Mouse (Mus musculus): ENCODE results near the gene Pou3f1. TPM values are rescaled to one million over a fixed set of nuclear protein-coding genes. Genes with fewer than 3 reads are reported as not detected.

Gene Pou3f1
- polyA plus RNA-seq, 1 experiment from 2014 or later = 0.36 TPM

DNA sequence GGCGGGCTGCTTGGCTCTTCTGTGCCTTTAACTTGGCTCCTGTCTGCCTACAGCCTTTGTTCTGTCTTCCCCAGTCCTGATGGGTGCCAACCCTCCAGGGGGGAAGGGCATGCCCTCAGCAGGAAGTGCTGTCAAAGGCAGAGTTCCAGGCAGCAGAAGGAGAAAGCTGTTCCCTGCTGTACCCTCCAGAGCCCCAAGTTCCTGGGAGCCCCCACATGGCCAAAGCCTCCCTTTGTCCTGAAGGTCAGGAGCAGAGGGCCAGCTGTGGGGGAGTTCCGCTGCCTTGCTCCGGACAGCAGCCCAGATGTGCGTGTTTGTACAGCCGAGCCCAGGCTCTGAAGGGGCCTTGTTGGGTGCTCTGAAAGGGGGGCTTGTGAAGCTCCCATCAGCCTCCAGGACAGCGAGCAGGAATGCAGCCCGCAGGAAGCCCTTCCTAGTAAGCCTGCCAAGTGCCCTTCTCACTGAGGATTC, 32.5 kb upstream of the Pou3f1 start:
- Histone ChIP-seq H3K4me3 (no peak overlapping the region), H3K9ac (no peak overlapping the region), H3K27me3 (replicated peaks) (peaks cover 6% of the 10 kb centered on the region), H3K36me3 (no peaks in the 10 kb centered on the region), H3K4me2 (no peak overlapping the region), H3K27ac (ENCODE audit: poor library complexity, severe bottlenecking) (no peak overlapping the region), H3K4me1 (replicated peaks) (peaks cover 10% of the 10 kb centered on the region), H3K9me3 (replicated peaks) (no peaks in the 10 kb centered on the region)
- WGBS = 31% methylated on average over 7 of the region's 7 CpGs
- ATAC-seq (ENCODE audit: insufficient number of reproducible peaks, low FRiP score) = no peak

DNA sequence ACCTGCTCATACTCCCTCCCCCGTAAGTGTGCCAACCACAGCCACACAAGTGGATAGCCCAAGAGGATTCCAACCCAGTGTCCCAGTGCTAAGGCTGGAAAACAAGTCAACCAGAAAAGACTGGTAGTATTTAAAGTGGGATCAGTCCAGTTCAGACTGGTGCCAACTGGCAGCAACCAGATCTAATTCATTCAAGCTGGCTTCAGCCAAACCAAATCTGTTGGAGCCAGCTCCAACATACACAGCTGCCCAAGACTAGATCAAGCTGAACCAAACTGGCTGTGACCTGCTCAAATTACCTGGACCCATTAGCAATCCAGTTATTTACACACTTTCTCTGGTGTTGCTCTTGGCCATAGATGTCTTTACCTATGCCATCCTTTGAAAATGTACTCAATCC, 29.8 kb upstream of the Pou3f1 start:
- no peaks in the 10 kb centered on the region for H3K36me3 ChIP-seq
- no peak for ATAC-seq (ENCODE audit: insufficient number of reproducible peaks, low FRiP score)
- H3K27ac ChIP-seq (ENCODE audit: poor library complexity, severe bottlenecking) = no peak overlapping the region
- peaks cover 10% of the 10 kb centered on the region for H3K4me1 ChIP-seq (replicated peaks)
- no peak overlapping the region for H3K4me2 ChIP-seq
- peaks cover 4% of the 10 kb centered on the region for H3K27me3 ChIP-seq (replicated peaks)
- no peak overlapping the region for H3K4me3 ChIP-seq
- H3K9ac ChIP-seq = no peak overlapping the region
- H3K9me3 ChIP-seq (replicated peaks) = no peaks in the 10 kb centered on the region
- WGBS = 82% methylated on average over 1 of the region's 1 CpGs

DNA sequence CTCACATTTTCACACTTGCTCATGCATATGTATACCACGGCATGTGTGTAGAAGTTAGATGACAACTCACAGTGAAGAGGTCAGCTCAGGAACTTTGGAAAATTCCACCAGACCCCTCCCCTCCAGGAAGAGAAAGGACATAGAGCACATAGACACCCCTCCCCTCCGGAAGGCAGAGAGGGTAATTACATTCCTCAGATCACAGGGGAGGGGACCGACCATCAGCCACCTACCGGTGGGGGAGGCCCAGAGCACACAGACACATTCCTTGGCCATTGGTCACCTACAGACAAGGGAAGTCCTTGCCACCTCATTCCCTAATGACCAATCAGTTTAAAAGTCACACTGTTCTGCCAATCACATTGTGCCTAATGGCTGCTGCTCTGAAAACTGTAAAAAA, 25.2 kb upstream of the Pou3f1 start:
- Histone ChIP-seq H3K27ac (ENCODE audit: poor library complexity, severe bottlenecking) (no peak overlapping the region), H3K9ac (no peak overlapping the region), H3K4me2 (no peak overlapping the region), H3K4me1 (replicated peaks) (no peaks in the 10 kb centered on the region), H3K27me3 (replicated peaks) (peaks cover 25% of the 10 kb centered on the region), H3K36me3 (no peaks in the 10 kb centered on the region), H3K4me3 (no peak overlapping the region), H3K9me3 (replicated peaks) (no peaks in the 10 kb centered on the region)
- 43% methylated on average over 4 of the region's 4 CpGs for WGBS
- ATAC-seq (ENCODE audit: insufficient number of reproducible peaks, low FRiP score) = no peak

DNA sequence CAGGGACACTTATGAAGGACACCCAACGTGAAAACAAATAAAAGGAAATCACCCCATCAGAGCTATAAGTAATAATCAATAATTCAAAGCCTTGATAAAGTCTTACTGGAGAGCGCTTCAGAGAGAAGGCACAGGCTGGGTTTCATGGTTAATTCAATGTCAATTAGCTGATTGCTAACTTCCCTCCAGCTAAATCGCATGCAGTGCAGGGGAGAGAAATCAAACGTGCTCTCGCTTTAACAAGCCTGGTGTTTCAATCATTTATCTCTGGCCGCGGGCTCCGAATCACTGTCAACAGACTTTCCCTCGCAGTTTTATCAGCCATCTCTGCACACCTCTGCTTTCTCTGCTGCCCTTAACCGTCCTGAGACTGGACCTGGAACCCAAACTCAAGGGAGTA, 23.8 kb upstream of the Pou3f1 start:
- Histone ChIP-seq H3K4me1 (replicated peaks) (no peaks in the 10 kb centered on the region), H3K4me2 (no peak overlapping the region), H3K9me3 (replicated peaks) (no peaks in the 10 kb centered on the region), H3K27me3 (replicated peaks) (peaks cover 36% of the 10 kb centered on the region), H3K4me3 (no peak overlapping the region), H3K36me3 (no peaks in the 10 kb centered on the region), H3K9ac (no peak overlapping the region), H3K27ac (ENCODE audit: poor library complexity, severe bottlenecking) (no peak overlapping the region)
- 64% methylated on average over 10 of the region's 10 CpGs for WGBS
- no peak for ATAC-seq (ENCODE audit: insufficient number of reproducible peaks, low FRiP score)

DNA sequence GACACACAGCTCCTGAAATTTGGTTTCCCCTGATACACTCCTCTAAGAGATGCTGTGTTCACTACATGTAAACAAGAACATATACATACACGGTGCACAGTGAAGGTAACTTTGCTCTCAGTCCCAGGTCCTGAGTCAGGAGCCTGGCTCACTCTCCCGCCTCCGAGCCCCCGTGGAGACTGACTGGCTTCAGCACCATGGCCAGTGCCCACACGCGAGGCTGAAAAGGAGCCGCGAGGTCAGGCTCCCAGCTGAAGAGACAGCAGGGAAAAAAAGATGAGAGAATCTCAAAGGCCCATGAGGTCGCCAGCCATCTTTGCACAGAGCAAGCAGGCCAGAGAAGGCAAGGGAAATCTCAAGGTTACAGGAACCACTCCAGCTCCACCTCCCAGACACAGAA, 23.3 kb upstream of the Pou3f1 start:
- H3K4me3 ChIP-seq = no peak overlapping the region
- peaks cover 36% of the 10 kb centered on the region for H3K27me3 ChIP-seq (replicated peaks)
- no peak overlapping the region for H3K9ac ChIP-seq
- H3K4me1 ChIP-seq (replicated peaks) = no peaks in the 10 kb centered on the region
- WGBS = 4% methylated on average over 9 of the region's 9 CpGs
- no peaks in the 10 kb centered on the region for H3K9me3 ChIP-seq (replicated peaks)
- no peak for ATAC-seq (ENCODE audit: insufficient number of reproducible peaks, low FRiP score)
- H3K4me2 ChIP-seq = no peak overlapping the region
- H3K27ac ChIP-seq (ENCODE audit: poor library complexity, severe bottlenecking) = no peak overlapping the region
- no peaks in the 10 kb centered on the region for H3K36me3 ChIP-seq

- ATAC-seq (ENCODE audit: insufficient number of reproducible peaks, low FRiP score) = no peak
- Histone ChIP-seq H3K4me3 (no peak overlapping the region), H3K4me1 (replicated peaks) (peaks cover 27% of the 10 kb centered on the region), H3K4me2 (peak overlapping the region; percentile 48), H3K36me3 (no peaks in the 10 kb centered on the region), H3K9ac (no peak overlapping the region), H3K27me3 (replicated peaks) (peaks cover 44% of the 10 kb centered on the region), H3K27ac (ENCODE audit: poor library complexity, severe bottlenecking) (no peak overlapping the region), H3K9me3 (replicated peaks) (no peaks in the 10 kb centered on the region)
- 13% methylated on average over 12 of the region's 12 CpGs for WGBS
Observed at GRCm38 (mm10) chr4:124639715-124640114, 16.9 kb upstream of the Pou3f1 start.

GRCm38 (mm10) chr4:124643859-124644258, 12.7 kb upstream of the Pou3f1 start:
- Histone ChIP-seq H3K9me3 (replicated peaks) (no peaks in the 10 kb centered on the region), H3K4me1 (replicated peaks) (peaks cover 54% of the 10 kb centered on the region), H3K9ac (no peak overlapping the region), H3K36me3 (no peaks in the 10 kb centered on the region), H3K4me3 (no peak overlapping the region), H3K4me2 (no peak overlapping the region), H3K27me3 (replicated peaks) (peaks cover 30% of the 10 kb centered on the region), H3K27ac (ENCODE audit: poor library complexity, severe bottlenecking) (no peak overlapping the region; the same call in 1 of the 2 replicates)
- WGBS = 59% methylated on average over 9 of the region's 9 CpGs
- no peak for ATAC-seq (ENCODE audit: insufficient number of reproducible peaks, low FRiP score)

DNA sequence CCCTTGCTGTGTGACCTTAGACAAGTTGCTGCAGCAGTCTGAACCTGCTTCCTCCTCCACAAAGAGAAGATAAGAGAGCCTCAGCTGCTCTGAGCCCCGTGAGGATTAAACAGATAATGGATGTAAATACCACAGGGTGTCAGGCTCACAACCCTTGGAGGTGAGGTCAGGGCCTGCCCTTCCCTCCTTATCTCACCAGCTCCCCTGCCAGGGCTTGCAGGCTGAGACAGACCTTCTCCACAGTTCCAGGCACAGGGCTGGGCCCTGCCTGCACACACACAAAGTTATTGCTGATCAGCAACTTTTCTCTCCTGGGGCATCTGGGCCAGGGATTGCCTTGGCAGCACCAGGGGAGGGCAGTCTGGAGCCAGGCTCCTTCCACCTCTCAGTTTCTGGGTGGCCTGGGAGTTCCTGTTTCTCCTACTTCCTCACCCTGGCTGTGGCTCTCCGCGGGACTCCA, 11.6 kb upstream of the Pou3f1 start:
- Histone ChIP-seq H3K9me3 (replicated peaks) (no peaks in the 10 kb centered on the region), H3K4me3 (no peak overlapping the region), H3K4me2 (no peak overlapping the region), H3K36me3 (no peaks in the 10 kb centered on the region), H3K27ac (ENCODE audit: poor library complexity, severe bottlenecking) (no peak overlapping the region), H3K4me1 (replicated peaks) (peaks cover 43% of the 10 kb centered on the region), H3K9ac (no peak overlapping the region), H3K27me3 (replicated peaks) (peaks cover 27% of the 10 kb centered on the region)
- 14% methylated on average over 3 of the region's 3 CpGs for WGBS
- peak; percentile 41 for ATAC-seq (ENCODE audit: insufficient number of reproducible peaks, low FRiP score)

GRCm38 (mm10) chr4:124646591-124646990, 10.0 kb upstream of the Pou3f1 start:
- Histone ChIP-seq H3K27me3 (replicated peaks) (peaks cover 20% of the 10 kb centered on the region; the same call in 1 of the 2 replicates), H3K4me3 (peak overlapping the region; percentile 17), H3K36me3 (no peaks in the 10 kb centered on the region), H3K27ac (ENCODE audit: poor library complexity, severe bottlenecking) (peak overlapping the region; percentile 50), H3K9ac (peak overlapping the region; percentile 38), H3K4me1 (replicated peaks) (peaks cover 40% of the 10 kb centered on the region), H3K4me2 (peak overlapping the region; percentile 60), H3K9me3 (replicated peaks) (no peaks in the 10 kb centered on the region)
- 11% methylated on average over 8 of the region's 8 CpGs for WGBS
- no peak for ATAC-seq (ENCODE audit: insufficient number of reproducible peaks, low FRiP score)

GRCm38 (mm10) chr4:124647909-124648308, 8.7 kb upstream of the Pou3f1 start:
- H3K27ac ChIP-seq (ENCODE audit: poor library complexity, severe bottlenecking) = no peak overlapping the region
- H3K4me3 ChIP-seq = no peak overlapping the region
- peaks cover 49% of the 10 kb centered on the region for H3K4me1 ChIP-seq (replicated peaks)
- no peak for ATAC-seq (ENCODE audit: insufficient number of reproducible peaks, low FRiP score)
- H3K36me3 ChIP-seq = no peaks in the 10 kb centered on the region
- H3K9ac ChIP-seq = no peak overlapping the region
- 29% methylated on average over 5 of the region's 5 CpGs for WGBS
- H3K27me3 ChIP-seq (replicated peaks) = peaks cover 20% of the 10 kb centered on the region; the same call in 1 of the 2 replicates
- H3K9me3 ChIP-seq (replicated peaks) = no peaks in the 10 kb centered on the region
- no peak overlapping the region for H3K4me2 ChIP-seq

DNA sequence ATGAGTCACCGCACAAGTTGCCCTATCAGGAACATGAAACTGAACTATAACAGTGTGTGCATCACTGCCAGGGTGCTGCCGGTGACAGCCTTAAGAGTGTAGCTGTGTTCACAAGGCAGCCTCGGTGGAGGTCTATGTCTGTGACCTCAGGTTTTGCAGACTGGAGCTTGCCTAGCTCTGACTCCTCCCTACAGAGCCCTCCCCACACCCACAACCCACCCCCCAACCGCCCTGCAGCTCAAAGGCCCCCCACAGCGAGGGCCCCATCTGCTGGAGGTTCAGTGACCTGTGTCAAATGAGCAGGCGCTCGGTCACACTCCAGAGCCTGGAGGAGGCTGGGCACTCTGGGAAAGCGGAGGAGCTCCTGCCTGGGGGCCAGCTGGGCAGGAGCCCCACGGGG, 3.7 kb upstream of the Pou3f1 start:
- H3K4me3 ChIP-seq = no peak overlapping the region
- ATAC-seq (ENCODE audit: insufficient number of reproducible peaks, low FRiP score) = peak; percentile 71
- peak overlapping the region; percentile 42; the same call in 1 of the 2 replicates for H3K9ac ChIP-seq
- peaks cover 59% of the 10 kb centered on the region for H3K27me3 ChIP-seq (replicated peaks)
- peak overlapping the region; percentile 38 for H3K4me2 ChIP-seq
- no peaks in the 10 kb centered on the region for H3K36me3 ChIP-seq
- WGBS = 4% methylated on average over 9 of the region's 9 CpGs
- H3K27ac ChIP-seq (ENCODE audit: poor library complexity, severe bottlenecking) = peak overlapping the region; percentile 46
- no peaks in the 10 kb centered on the region for H3K9me3 ChIP-seq (replicated peaks)
- peaks cover 28% of the 10 kb centered on the region for H3K4me1 ChIP-seq (replicated peaks)
